Mouse (Mus musculus) kidney, adult 2 months (tissue): ENCODE results near the gene Ap5b1.
A peak's percentile ranks its signal among the peaks of the same experiment; 100 is the strongest.

Experiments
- CTCF ChIP-seq: fragments of 200-500 bp; conservative IDR thresholded peaks from 2 replicates; pipeline ENCODE4 v1.5.1; 2011; ENCODE audit warnings: low read depth, mild to moderate bottlenecking, control low read depth, low read length, moderate library complexity, mixed read lengths; ENCODE audit not compliant: insufficient read depth, insufficient read length
- POLR2A ChIP-seq: fragments of 200-500 bp; IDR thresholded peaks from one replicate; pipeline ENCODE4 v1.6.1; 2011; ENCODE audit warnings: low read depth, low read length, control low read depth

- TF ChIP-seq CTCF (no peak), POLR2A (peak; percentile 32)
Measured at GRCm38 (mm10) chr19:5560457-5561041, 7.3 kb upstream of the Ap5b1 start, which contains the start of gene Ovol1.
